In genomic region chr16:32683343-32683742, GRCm38 (mm10) we compare ENCODE assay signal across 9 mouse cellular contexts. TPM values are rescaled to one million over a fixed set of nuclear protein-coding genes. Genes with fewer than 3 reads are reported as not detected.
A peak's percentile ranks its signal among the peaks of the same experiment; 100 is the strongest.
DNase-seq lines count a peak whose midpoint lies in the region; ATAC-seq and TF ChIP-seq lines count a peak whose summit lies in the region.
"Had no signal": no experiment of that assay in that cellular context is flagged by ENCODE, and none has a peak within 500 bp of the region (broad histone marks: within the 10 kb centered on the region; RNA-seq: fewer than 3 reads in every experiment).

No protein-coding gene starts in this region.

- intact Hi-C loops in heart, adult 2 months (cut with DNase I), result loop anchor here (2.0 kb wide), 1 partner anchor 177 kb away; no protein-coding TSS in a partner anchor
- intact Hi-C loops in left cerebral cortex, postnatal 36 days (cut with DNase I), result loop anchor here (2.0 kb wide), 1 partner anchor 25 kb away; no protein-coding TSS in a partner anchor

- H3K4me3 ChIP-seq in heart, adult 2 months, result no peak overlapping the region
- H3K4me3 ChIP-seq in heart, embryonic 10.5 days, result no peak overlapping the region
- no peak overlapping the region for H3K4me3 ChIP-seq in lung, adult 2 months (replicated peaks; ENCODE audit: extremely low read depth, low read depth, low read length)

- no peaks in the 10 kb centered on the region for H3K27me3 ChIP-seq in heart, adult 2 months (ENCODE audit: control insufficient read depth, insufficient read depth, low read length)
- peaks cover 25% of the 10 kb centered on the region for H3K27me3 ChIP-seq in heart, embryonic 10.5 days (ENCODE audit: insufficient read depth, poor library complexity, severe bottlenecking)

- H3K36me3 ChIP-seq in heart, adult 2 months (ENCODE audit: control insufficient read depth, insufficient read depth, low read length), result no peaks in the 10 kb centered on the region
- H3K36me3 ChIP-seq in heart, embryonic 10.5 days, result peaks cover 39% of the 10 kb centered on the region

- TF ChIP-seq CTCF in heart, adult 2 months (IDR thresholded peaks at IDR 0.05), result peak; percentile 87
- TF ChIP-seq CTCF in brain, embryonic 14.5 days (IDR thresholded peaks at IDR 0.05; ENCODE audit: borderline replicate concordance, extremely low read depth, insufficient read depth, insufficient read length), result peak; percentile 65; the same call in 1 of the 2 replicates
- TF ChIP-seq CTCF in lung, adult 2 months (IDR thresholded peaks at IDR 0.05; ENCODE audit: insufficient read depth, low read length), result peak; percentile 47

- H3K79me2 ChIP-seq in heart, adult 2 months (replicated peaks; ENCODE audit: control insufficient read depth, insufficient read depth, low read length), result no peaks in the 10 kb centered on the region

- ATAC-seq in granulocyte monocyte progenitor cell, adult 5-6 weeks (replicated peaks; ENCODE audit: poor library complexity, severe bottlenecking), result peak; percentile 54; the same call in 1 of the 2 replicates

- no peak for DNase-seq in heart, adult 2 months
- no peak for DNase-seq in heart, embryonic 10.5 days (ENCODE audit: low spot score)
- DNase-seq in CD4-positive, CD25-positive, alpha-beta regulatory T cell, adult 2 months (ENCODE audit: low read depth, low spot score), result peak; percentile 66
- DNase-seq in brain, embryonic 14.5 days (ENCODE audit: low read depth), result peak; percentile 67
- no peak for DNase-seq in lung, adult 2 months
- DNase-seq in spleen, postnatal 36 days (ENCODE audit: low spot score in 2 of 2), result peak; percentile 50 to 59
- no peak for DNase-seq in left cerebral cortex, postnatal 36 days (ENCODE audit: low spot score in 2 of 2)

- no peak for TF ChIP-seq EP300 in heart, adult 2 months (IDR thresholded peaks at IDR 0.05; ENCODE audit: insufficient read depth, low read depth, low read length)

- no peak overlapping the region for H3K27ac ChIP-seq in heart, adult 2 months
- no peak overlapping the region for H3K27ac ChIP-seq in heart, embryonic 10.5 days

- no peaks in the 10 kb centered on the region for H3K9me3 ChIP-seq in heart, embryonic 10.5 days

- no peaks in the 10 kb centered on the region for H3K4me1 ChIP-seq in heart, adult 2 months (ENCODE audit: control insufficient read depth, insufficient read depth, low read length)
- H3K4me1 ChIP-seq in heart, embryonic 10.5 days, result peaks cover 31% of the 10 kb centered on the region
- no peaks in the 10 kb centered on the region for H3K4me1 ChIP-seq in lung, adult 2 months (ENCODE audit: control insufficient read depth, insufficient read depth, low read length)

- H3K9ac ChIP-seq in heart, adult 2 months (ENCODE audit: low read depth, low read length), result no peak overlapping the region

- 48% methylated on average over 5 of the region's 5 CpGs for WGBS in heart, adult 2 months
- 59% methylated on average over 5 of the region's 5 CpGs for WGBS in heart, embryonic 10.5 days
- WGBS in lung, adult 2 months, result 35% methylated on average over 5 of the region's 5 CpGs

- no peak for TF ChIP-seq POLR2A in heart, adult 2 months (IDR thresholded peaks at IDR 0.05; ENCODE audit: insufficient read depth, low read depth, low read length)
- TF ChIP-seq POLR2A in brain, embryonic 14.5 days (IDR thresholded peaks at IDR 0.05; ENCODE audit: borderline replicate concordance, extremely low read depth, insufficient read depth, insufficient read length, poor library complexity, severe bottlenecking), result no peak
- no peak for TF ChIP-seq POLR2A in lung, adult 2 months (IDR thresholded peaks at IDR 0.05; ENCODE audit: borderline replicate concordance, extremely low read depth, low read depth, low read length)

RNA-seq across cellular contexts. Expression of gene Tnk2, which starts 39.7 kb away (rescaled TPM):
- total RNA-seq in heart, adult 2 months (2021), result 10 to 100 TPM; 17.8 to 19.6 TPM
- polyA plus RNA-seq in heart, adult 2 months (2012; rRNA removed), result 32.2 and 37.0 TPM in 2 replicates
- 6.5 and 9.2 TPM in 2 replicates for polyA plus RNA-seq in heart, embryonic 10.5 days (2016; fragmentation: Nextera tagmentation; extraction: Ambion mirVana)
- polyA plus RNA-seq in brain, embryonic 14.5 days (2012; rRNA removed), result 127 and 134 TPM in 2 replicates
- total RNA-seq in granulocyte monocyte progenitor cell, adult 5-6 weeks (2014; fragmentation: Nextera tagmentation), result 11.0 and 12.9 TPM in 2 replicates
- 8.8 and 14.8 TPM in 2 replicates for total RNA-seq in granulocyte monocyte progenitor cell, adult 5-6 weeks (2017)
- polyA plus RNA-seq in lung, adult 2 months (2012; rRNA removed), result 107 and 119 TPM in 2 replicates
- 100 to 1,000 TPM; 197 to 205 TPM for total RNA-seq in left cerebral cortex, postnatal 36 days (2021)

RNA-seq across cellular contexts. Expression of gene Muc4, which starts 52.3 kb away (rescaled TPM):
- under 1 TPM; 0.18 to 0.21 TPM for total RNA-seq in heart, adult 2 months (2021)
- 0.23 and 2.5 TPM in 2 replicates for polyA plus RNA-seq in heart, adult 2 months (2012; rRNA removed)
- polyA plus RNA-seq in heart, embryonic 10.5 days (2016; fragmentation: Nextera tagmentation; extraction: Ambion mirVana), result 0.31 and 0.79 TPM in 2 replicates
- 0.01 and 0.07 TPM in 2 replicates for polyA plus RNA-seq in brain, embryonic 14.5 days (2012; rRNA removed)
- total RNA-seq in granulocyte monocyte progenitor cell, adult 5-6 weeks (2014; fragmentation: Nextera tagmentation), result not detected in 2 replicates
- total RNA-seq in granulocyte monocyte progenitor cell, adult 5-6 weeks (2017), result not detected in 2 replicates
- polyA plus RNA-seq in lung, adult 2 months (2012; rRNA removed), result 17.3 and 18.9 TPM in 2 replicates
- not detected for total RNA-seq in left cerebral cortex, postnatal 36 days (2021)
- total RNA-seq: layer of hippocampus, postnatal 14 days had no signal

Comparison
In these comparisons a context has a peak if more than half of its experiments do, and no peak if none do; other contexts are left out.
1. DNase-seq: peak in CD4-positive, CD25-positive, alpha-beta regulatory T cell, adult 2 months (single experiment), brain, embryonic 14.5 days (single experiment) and spleen, postnatal 36 days (2 of 2); none in heart, adult 2 months (0 of 2), heart, embryonic 10.5 days (single experiment), lung, adult 2 months (single experiment) and left cerebral cortex, postnatal 36 days (0 of 2).
2. Peak in every context shown above with its lines, with median percentiles within 50 percentile points of each other: CTCF ChIP-seq.